Mouse (Mus musculus) small intestine, adult 2 months (tissue): ENCODE results near the gene Gm20388. TPM values are rescaled to one million over a fixed set of nuclear protein-coding genes. Genes with fewer than 3 reads are reported as not detected.

Experiments used
- H3K27ac ChIP-seq: fragments of 200-500 bp; 2 replicates; pipeline ENCODE4 v1.5.1; 2012; ENCODE audit warnings: low read depth, low read length, control low read depth, inconsistent platforms; ENCODE audit not compliant: insufficient read depth
- H3K27me3 ChIP-seq: fragments of 200-500 bp; 2 replicates; pipeline ENCODE4 v1.6.1; 2012; ENCODE audit warnings: mild to moderate bottlenecking, moderate library complexity, low read length, inconsistent platforms; ENCODE audit not compliant: control insufficient read depth, insufficient read depth
- H3K36me3 ChIP-seq: fragments of 200-500 bp; 2 replicates; pipeline ENCODE4 v1.6.1; 2012; ENCODE audit warnings: mild to moderate bottlenecking, low read length, control low read depth, inconsistent platforms; ENCODE audit not compliant: control insufficient read depth, insufficient read depth
- H3K4me1 ChIP-seq: fragments of 200-500 bp; 2 replicates; pipeline ENCODE4 v1.6.1; 2012; ENCODE audit warnings: low read length, inconsistent platforms, mixed read lengths; ENCODE audit not compliant: control insufficient read depth, insufficient read depth, insufficient read length
- H3K4me3 ChIP-seq: fragments of 200-500 bp; 2 replicates; pipeline ENCODE4 v1.5.1; 2012; ENCODE audit warnings: low read depth, mild to moderate bottlenecking, control low read depth, inconsistent platforms, low read length, moderate library complexity
- CTCF ChIP-seq: fragments of 200-500 bp; IDR thresholded peaks from 2 replicates; pipeline ENCODE4 v1.5.1; 2012; ENCODE audit warnings: low read depth, mild to moderate bottlenecking, control low read depth, inconsistent platforms, low read length, moderate library complexity, mixed read lengths; ENCODE audit not compliant: insufficient replicate concordance, insufficient read length; ENCODE audit errors: extremely low read depth
- POLR2A ChIP-seq: fragments of 200-500 bp; IDR thresholded peaks from 2 replicates; pipeline ENCODE4 v1.6.1; 2012; ENCODE audit warnings: low read depth, mild to moderate bottlenecking, control low read depth, inconsistent platforms, low read length, moderate library complexity
- WGBS: fragments of 180-500 bp; shearing (Covaris S2); methylation state at CpG from one replicate; pipeline ENCODE4 v1.1.7; 2018; 5-methylcytosine and 5-hydroxymethylcytosine counted together
- polyA plus RNA-seq: library from polyadenylated mRNA; depleted of rRNA; stranded (reverse); fragments of >200 nt; gene quantifications from 2 replicates; pipeline ENCODE4 v1.2.3, GENCODE M21; 2012

Gm20388 gene
- polyA plus RNA-seq, 1 experiment = 37.3 TPM

GRCm38 (mm10) chr8:120832022-120832421, 921.4 kb downstream of the Gm20388 start:
- H3K4me1 ChIP-seq = no peaks in the 10 kb centered on the region
- no peaks in the 10 kb centered on the region for H3K36me3 ChIP-seq
- 10% methylated on average over 14 of the region's 14 CpGs for WGBS
- no peaks in the 10 kb centered on the region for H3K27me3 ChIP-seq
- no peak for TF ChIP-seq POLR2A
- TF ChIP-seq CTCF = no peak
- H3K4me3 ChIP-seq = peak overlapping the region; percentile 42
- no peak overlapping the region for H3K27ac ChIP-seq

GRCm38 (mm10) chr8:120833196-120833595, 922.6 kb downstream of the Gm20388 start:
- no peak overlapping the region for H3K27ac ChIP-seq
- TF ChIP-seq POLR2A = no peak
- no peak for TF ChIP-seq CTCF
- H3K27me3 ChIP-seq = no peaks in the 10 kb centered on the region
- H3K4me3 ChIP-seq = no peak overlapping the region
- H3K4me1 ChIP-seq = no peaks in the 10 kb centered on the region
- WGBS = 51% methylated on average over 4 of the region's 4 CpGs
- H3K36me3 ChIP-seq = no peaks in the 10 kb centered on the region

- no peak for TF ChIP-seq CTCF
- TF ChIP-seq POLR2A = no peak
- no peaks in the 10 kb centered on the region for H3K4me1 ChIP-seq
- no peak overlapping the region for H3K27ac ChIP-seq
- 86% methylated on average over 14 of the region's 14 CpGs for WGBS
- H3K4me3 ChIP-seq = no peak overlapping the region
- H3K27me3 ChIP-seq = no peaks in the 10 kb centered on the region
- H3K36me3 ChIP-seq = no peaks in the 10 kb centered on the region
These were observed 928.4 kb downstream of the Gm20388 start for GRCm38 (mm10) chr8:120839031-120839430.

GRCm38 (mm10) chr8:120843084-120843483, 932.4 kb downstream of the Gm20388 start:
- TF ChIP-seq CTCF = no peak
- no peak for TF ChIP-seq POLR2A
- 53% methylated on average over 7 of the region's 7 CpGs for WGBS
- H3K4me1 ChIP-seq = no peaks in the 10 kb centered on the region
- H3K27ac ChIP-seq = no peak overlapping the region
- H3K4me3 ChIP-seq = no peak overlapping the region
- no peaks in the 10 kb centered on the region for H3K36me3 ChIP-seq
- no peaks in the 10 kb centered on the region for H3K27me3 ChIP-seq

GRCm38 (mm10) chr8:120846018-120846417, 935.4 kb downstream of the Gm20388 start:
- H3K27me3 ChIP-seq = no peaks in the 10 kb centered on the region
- no peak overlapping the region for H3K27ac ChIP-seq
- H3K4me1 ChIP-seq = no peaks in the 10 kb centered on the region
- 86% methylated on average over 5 of the region's 5 CpGs for WGBS
- no peak overlapping the region for H3K4me3 ChIP-seq
- H3K36me3 ChIP-seq = no peaks in the 10 kb centered on the region
- TF ChIP-seq CTCF (no peak), POLR2A (no peak)

GRCm38 (mm10) chr8:120847279-120847678, 936.6 kb downstream of the Gm20388 start:
- 5% methylated on average over 4 of the region's 4 CpGs for WGBS
- H3K27me3 ChIP-seq = no peaks in the 10 kb centered on the region
- no peak overlapping the region for H3K27ac ChIP-seq

GRCm38 (mm10) chr8:120847735-120848134, 937.1 kb downstream of the Gm20388 start:
- no peak overlapping the region for H3K27ac ChIP-seq
- no peaks in the 10 kb centered on the region for H3K4me1 ChIP-seq
- H3K4me3 ChIP-seq = no peak overlapping the region
- H3K27me3 ChIP-seq = no peaks in the 10 kb centered on the region
- no peaks in the 10 kb centered on the region for H3K36me3 ChIP-seq
- 9% methylated on average over 13 of the region's 14 CpGs for WGBS
- TF ChIP-seq CTCF (no peak), POLR2A (no peak)

More at GRCm38 (mm10) chr8:120847279-120847678, 936.6 kb downstream of the Gm20388 start:
- H3K4me3 ChIP-seq = no peak overlapping the region
- H3K4me1 ChIP-seq = no peaks in the 10 kb centered on the region
- no peak for TF ChIP-seq CTCF
- TF ChIP-seq POLR2A = no peak
- H3K36me3 ChIP-seq = no peaks in the 10 kb centered on the region
